Mouse (Mus musculus): ENCODE data around the gene Olfr917. TPM values are rescaled to one million over a fixed set of nuclear protein-coding genes. Genes with fewer than 3 reads are reported as not detected.

Olfr917 gene
- not detected in 2 replicates for polyA plus RNA-seq (2015; fragmentation: Nextera tagmentation; extraction: Ambion mirVana)

DNA sequence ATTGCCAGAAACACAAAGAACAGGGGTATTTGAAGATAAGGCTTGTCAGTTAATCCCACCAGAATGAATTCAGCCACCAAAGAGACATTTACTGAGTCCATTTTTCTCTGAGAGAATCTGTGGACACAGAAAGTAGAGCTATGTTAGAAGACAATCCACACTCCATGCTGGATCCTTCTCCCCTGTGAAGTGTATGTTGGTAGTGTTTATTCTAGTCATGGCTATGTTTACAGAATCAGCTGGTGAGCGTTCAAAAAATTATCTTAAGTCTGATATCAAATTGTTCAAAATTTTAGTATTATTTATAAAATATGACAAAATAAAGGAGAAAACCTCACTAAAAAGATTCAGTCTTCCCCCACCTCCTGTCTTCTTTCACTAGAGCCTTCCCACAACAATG lies at the start of gene Olfr917:
Gene Olfr917, minus strand, starts transcription at position 101 of the 400 bp plus-strand sequence.
- no peak for ATAC-seq (ENCODE audit: extremely low read depth, insufficient number of reproducible peaks, low FRiP score, low TSS enrichment)
- no peak within 1 kb of the TSS for H3K27ac ChIP-seq (replicated peaks)
- H3K27me3 ChIP-seq (replicated peaks), result no peaks in the 10 kb centered on the region
- no peaks in the 10 kb centered on the region for H3K9me3 ChIP-seq
- H3K36me3 ChIP-seq, result no peaks in the 10 kb centered on the region
- no peak within 1 kb of the TSS for H3K4me2 ChIP-seq
- WGBS, result 70% methylated on average over 1 of the region's 1 CpGs
- H3K4me3 ChIP-seq, result no peak within 1 kb of the TSS
- H3K9ac ChIP-seq, result no peak within 1 kb of the TSS
- H3K4me1 ChIP-seq, result no peaks in the 10 kb centered on the region

DNA sequence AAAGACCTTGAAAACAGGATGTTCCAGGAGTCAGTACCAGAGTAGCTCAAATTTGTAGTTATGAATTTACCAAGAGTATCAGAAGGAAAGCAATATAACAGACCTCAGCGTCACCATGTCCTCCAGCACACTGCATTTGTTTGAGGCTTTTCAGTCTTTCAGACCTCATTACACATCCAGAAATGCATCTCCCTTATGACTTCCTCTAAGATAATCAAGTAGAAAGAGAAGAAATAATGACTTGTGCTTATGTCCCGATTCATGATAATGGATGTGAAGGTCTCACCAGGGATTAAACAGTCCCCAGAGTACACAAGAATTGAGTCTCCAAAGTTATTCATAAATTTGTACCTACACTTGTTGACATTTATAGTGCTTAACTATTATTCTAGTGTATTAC lies 8.9 kb upstream of the Olfr917 start, which contains the start of gene Olfr918:
Gene Olfr918, minus strand, starts transcription at position 101 of the 400 bp plus-strand sequence.
- no peak within 1 kb of the TSS for H3K9ac ChIP-seq
- H3K27me3 ChIP-seq (replicated peaks), result no peaks in the 10 kb centered on the region
- 77% methylated on average over 2 of the region's 2 CpGs for WGBS
- H3K4me2 ChIP-seq, result no peak within 1 kb of the TSS
- no peaks in the 10 kb centered on the region for H3K9me3 ChIP-seq
- no peak within 1 kb of the TSS for H3K4me3 ChIP-seq
- H3K4me1 ChIP-seq, result no peaks in the 10 kb centered on the region
- no peak within 1 kb of the TSS for H3K27ac ChIP-seq (replicated peaks)
- no peak for ATAC-seq (ENCODE audit: extremely low read depth, insufficient number of reproducible peaks, low FRiP score, low TSS enrichment)
- no peaks in the 10 kb centered on the region for H3K36me3 ChIP-seq

DNA sequence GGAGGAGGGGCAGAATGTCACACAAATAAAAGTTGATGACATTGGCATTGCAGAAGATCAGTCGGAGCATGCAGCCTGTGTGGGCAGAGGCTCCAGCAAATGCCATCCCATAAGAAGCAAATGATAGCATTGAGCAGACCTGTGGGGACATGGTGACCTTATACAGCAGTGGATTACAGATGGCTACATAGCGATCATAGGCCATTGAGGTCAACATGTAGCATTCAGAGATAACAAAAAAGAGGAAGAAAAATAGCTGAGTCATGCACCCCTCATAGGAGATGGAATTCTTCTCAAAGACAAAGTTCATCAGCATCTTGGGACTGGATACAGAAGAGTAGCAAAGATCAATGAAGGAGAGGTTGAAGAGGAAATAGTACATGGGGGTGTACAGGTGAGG lies 7.2 kb upstream of the Olfr917 start:
- Histone ChIP-seq H3K9me3 (no peaks in the 10 kb centered on the region), H3K4me1 (no peaks in the 10 kb centered on the region), H3K4me3 (no peak overlapping the region), H3K27me3 (replicated peaks) (no peaks in the 10 kb centered on the region), H3K4me2 (no peak overlapping the region), H3K9ac (no peak overlapping the region), H3K36me3 (no peaks in the 10 kb centered on the region), H3K27ac (replicated peaks) (no peak overlapping the region)
- 74% methylated on average over 2 of the region's 2 CpGs for WGBS
- ATAC-seq (ENCODE audit: extremely low read depth, insufficient number of reproducible peaks, low FRiP score, low TSS enrichment), result no peak

DNA sequence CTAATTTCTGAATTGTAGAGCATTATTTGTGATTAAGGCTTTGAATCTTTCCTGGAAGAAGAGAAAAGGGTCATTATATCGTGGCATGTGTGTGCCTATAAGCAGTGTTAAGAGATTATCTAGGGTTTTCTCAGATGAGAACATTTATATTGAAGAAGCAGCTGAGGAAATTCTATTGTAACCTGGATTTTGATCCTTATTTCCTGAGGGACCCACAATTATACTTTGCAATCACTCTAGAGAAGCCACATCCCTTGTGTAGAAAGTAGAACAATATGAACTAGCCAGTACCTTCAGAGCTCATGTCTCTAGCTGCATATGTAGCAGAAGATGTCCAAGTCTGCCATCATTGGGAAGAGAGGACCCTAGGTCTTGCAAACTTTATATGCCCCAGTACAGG lies 5.9 kb downstream of the Olfr917 start, which contains the start of gene Olfr916:
Gene Olfr916, minus strand, starts transcription at position 101 of the 400 bp plus-strand sequence.
- 57% methylated on average over 1 of the region's 1 CpGs for WGBS
- Histone ChIP-seq H3K27ac (replicated peaks) (no peak within 1 kb of the TSS), H3K4me1 (no peaks in the 10 kb centered on the region), H3K4me3 (no peak within 1 kb of the TSS), H3K27me3 (replicated peaks) (no peaks in the 10 kb centered on the region), H3K4me2 (no peak within 1 kb of the TSS), H3K36me3 (no peaks in the 10 kb centered on the region), H3K9me3 (no peaks in the 10 kb centered on the region), H3K9ac (no peak within 1 kb of the TSS)
- ATAC-seq (ENCODE audit: extremely low read depth, insufficient number of reproducible peaks, low FRiP score, low TSS enrichment), result no peak

DNA sequence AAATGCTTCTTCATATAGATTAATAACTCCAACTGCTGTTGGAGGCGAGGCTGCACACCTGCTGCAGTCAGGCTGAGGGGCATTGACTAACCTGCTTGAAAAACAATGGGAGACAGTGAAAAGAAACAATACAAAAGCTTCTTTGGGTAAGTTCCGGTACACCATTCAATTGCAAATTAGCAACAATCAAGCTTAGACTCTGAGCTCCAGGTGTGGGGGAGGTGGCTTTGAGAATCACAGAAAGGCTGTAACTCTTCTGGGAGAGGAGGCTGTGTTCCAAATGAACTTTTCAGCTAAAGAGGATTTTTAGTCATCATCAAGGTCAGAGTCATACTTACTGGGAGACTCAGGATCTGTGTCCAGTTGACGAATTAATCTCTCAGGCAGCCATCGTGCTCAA lies 33.2 kb downstream of the Olfr917 start:
- WGBS, result 68% methylated on average over 4 of the region's 4 CpGs
- Histone ChIP-seq H3K27ac (replicated peaks) (no peak overlapping the region), H3K4me2 (no peak overlapping the region), H3K9me3 (peaks cover 3% of the 10 kb centered on the region; the same call in 1 of the 2 replicates), H3K4me3 (no peak overlapping the region), H3K4me1 (no peaks in the 10 kb centered on the region), H3K36me3 (no peaks in the 10 kb centered on the region), H3K9ac (no peak overlapping the region), H3K27me3 (replicated peaks) (no peaks in the 10 kb centered on the region)
- ATAC-seq (ENCODE audit: extremely low read depth, insufficient number of reproducible peaks, low FRiP score, low TSS enrichment), result no peak

Other genes starting within 250 kb of the Olfr917 start
- not detected in 2 replicates for gene Olfr901, start 236.4 kb downstream of the Olfr917 start, polyA plus RNA-seq (2015; fragmentation: Nextera tagmentation; extraction: Ambion mirVana)
- gene Olfr902, start 218.2 kb downstream of the Olfr917 start, polyA plus RNA-seq (2015; fragmentation: Nextera tagmentation; extraction: Ambion mirVana), result not detected in 2 replicates
- gene Olfr904, start 202.7 kb downstream of the Olfr917 start, polyA plus RNA-seq (2015; fragmentation: Nextera tagmentation; extraction: Ambion mirVana), result not detected in 2 replicates
- gene Olfr905, start 194.7 kb downstream of the Olfr917 start, polyA plus RNA-seq (2015; fragmentation: Nextera tagmentation; extraction: Ambion mirVana), result not detected in 2 replicates
- gene Olfr906, start 178.8 kb downstream of the Olfr917 start, polyA plus RNA-seq (2015; fragmentation: Nextera tagmentation; extraction: Ambion mirVana), result not detected in 2 replicates
- not detected in 2 replicates for gene Olfr907, start 170.0 kb downstream of the Olfr917 start, polyA plus RNA-seq (2015; fragmentation: Nextera tagmentation; extraction: Ambion mirVana)
- gene Olfr911-ps1, start 144.3 kb downstream of the Olfr917 start, polyA plus RNA-seq (2015; fragmentation: Nextera tagmentation; extraction: Ambion mirVana), result not detected in 2 replicates
- gene Olfr910, start 128.0 kb downstream of the Olfr917 start, polyA plus RNA-seq (2015; fragmentation: Nextera tagmentation; extraction: Ambion mirVana), result not detected in 2 replicates
- not detected in 2 replicates for gene Olfr912, start 85.7 kb downstream of the Olfr917 start, polyA plus RNA-seq (2015; fragmentation: Nextera tagmentation; extraction: Ambion mirVana)
- gene Olfr913, start 73.1 kb downstream of the Olfr917 start, polyA plus RNA-seq (2015; fragmentation: Nextera tagmentation; extraction: Ambion mirVana), result not detected in 2 replicates
- not detected in 2 replicates for gene Olfr914, start 60.7 kb downstream of the Olfr917 start, polyA plus RNA-seq (2015; fragmentation: Nextera tagmentation; extraction: Ambion mirVana)
- gene Olfr916, start 6.0 kb downstream of the Olfr917 start, polyA plus RNA-seq (2015; fragmentation: Nextera tagmentation; extraction: Ambion mirVana), result not detected in 2 replicates
- gene Olfr918, start 8.8 kb upstream of the Olfr917 start, polyA plus RNA-seq (2015; fragmentation: Nextera tagmentation; extraction: Ambion mirVana), result not detected in 2 replicates
- not detected in 2 replicates for gene Olfr919, start 37.8 kb upstream of the Olfr917 start, polyA plus RNA-seq (2015; fragmentation: Nextera tagmentation; extraction: Ambion mirVana)
- gene Vwa5a, start 52.4 kb upstream of the Olfr917 start, polyA plus RNA-seq (2015; fragmentation: Nextera tagmentation; extraction: Ambion mirVana), result 16.3 and 18.8 TPM in 2 replicates
- gene Olfr920, start 86.5 kb upstream of the Olfr917 start, polyA plus RNA-seq (2015; fragmentation: Nextera tagmentation; extraction: Ambion mirVana), result 0.07 TPM in 1 of 2 replicates, not detected in the other
- not detected in 2 replicates for gene Olfr921, start 107.2 kb upstream of the Olfr917 start, polyA plus RNA-seq (2015; fragmentation: Nextera tagmentation; extraction: Ambion mirVana)
- gene Olfr922, start 148.8 kb upstream of the Olfr917 start, polyA plus RNA-seq (2015; fragmentation: Nextera tagmentation; extraction: Ambion mirVana), result not detected in 2 replicates
- gene Olfr923, start 160.7 kb upstream of the Olfr917 start, polyA plus RNA-seq (2015; fragmentation: Nextera tagmentation; extraction: Ambion mirVana), result not detected in 2 replicates
- not detected in 2 replicates for gene Olfr924, start 178.6 kb upstream of the Olfr917 start, polyA plus RNA-seq (2015; fragmentation: Nextera tagmentation; extraction: Ambion mirVana)
- gene Olfr26, start 189.2 kb upstream of the Olfr917 start, polyA plus RNA-seq (2015; fragmentation: Nextera tagmentation; extraction: Ambion mirVana), result not detected in 2 replicates
- gene Olfr926, start 211.3 kb upstream of the Olfr917 start, polyA plus RNA-seq (2015; fragmentation: Nextera tagmentation; extraction: Ambion mirVana), result not detected in 2 replicates